Mouse (Mus musculus) limb, embryonic 10.5 days (tissue): ENCODE results near the gene Elf4. TPM values are rescaled to one million over a fixed set of nuclear protein-coding genes. Genes with fewer than 3 reads are reported as not detected.

Experiments used
- DNase-seq: peaks from one replicate; pipeline ENCODE4 v3.0.0-alpha.2; 2017; ENCODE audit warnings: low spot score
- H3K27ac ChIP-seq: fragments of 300-500 bp; sonication (generic); 2 replicates; pipeline ENCODE4 v1.5.1; 2016; ENCODE audit warnings: mild to moderate bottlenecking
- H3K27me3 ChIP-seq: fragments of 300-500 bp; sonication (generic); 2 replicates; pipeline ENCODE4 v1.6.1; 2016; ENCODE audit warnings: low read depth, mild to moderate bottlenecking; ENCODE audit not compliant: poor library complexity, severe bottlenecking
- H3K36me3 ChIP-seq: fragments of 300-500 bp; sonication (generic); 2 replicates; pipeline ENCODE4 v1.6.1; 2016; ENCODE audit warnings: mild to moderate bottlenecking, moderate library complexity
- H3K4me1 ChIP-seq: fragments of 300-500 bp; sonication (generic); 2 replicates; pipeline ENCODE4 v1.6.1; 2016
- H3K4me3 ChIP-seq: fragments of 300-500 bp; sonication (generic); 2 replicates; pipeline ENCODE4 v1.5.1; 2016; ENCODE audit warnings: mild to moderate bottlenecking, moderate library complexity
- H3K9me3 ChIP-seq: fragments of 300-500 bp; sonication (generic); replicated peaks from 2 replicates; pipeline ENCODE4 v1.6.1; 2016; ENCODE audit warnings: mild to moderate bottlenecking
- WGBS: fragments of 180-500 bp; shearing (Covaris S2); methylation state at CpG from one replicate; pipeline ENCODE4 v1.1.7; 2016; 5-methylcytosine and 5-hydroxymethylcytosine counted together
- polyA plus RNA-seq: library from polyadenylated mRNA; unstranded; fragments of >200 nt; fragmentation: Nextera tagmentation; extraction: Ambion mirVana; gene quantifications from 2 replicates; pipeline ENCODE4 v1.2.1, GENCODE M21; 2016

Gene Elf4
- polyA plus RNA-seq, 1 experiment from 2014 or later, result 1.9 TPM

GRCm38 (mm10) chrX:48432599-48433526 lies 30.1 kb downstream of the Elf4 start:
- Histone ChIP-seq H3K9me3 (no peaks in the 10 kb centered on the region), H3K4me3 (no peak overlapping the region), H3K36me3 (no peaks in the 10 kb centered on the region), H3K27ac (no peak overlapping the region), H3K4me1 (peaks cover 13% of the 10 kb centered on the region), H3K27me3 (peaks cover 12% of the 10 kb centered on the region; the same call in 1 of the 2 replicates)
- 65% methylated on average over 15 of the region's 15 CpGs for WGBS
- DNase-seq, result no peak

- Histone ChIP-seq H3K4me1 (peaks cover 19% of the 10 kb centered on the region), H3K9me3 (no peaks in the 10 kb centered on the region), H3K27ac (no peak overlapping the region), H3K4me3 (no peak overlapping the region), H3K36me3 (no peaks in the 10 kb centered on the region), H3K27me3 (peaks cover 12% of the 10 kb centered on the region; the same call in 1 of the 2 replicates)
- no peak for DNase-seq
- 30% methylated on average over 6 of the region's 6 CpGs for WGBS
These were observed 33.4 kb downstream of the Elf4 start for GRCm38 (mm10) chrX:48429538-48429937.

- no peak for DNase-seq
- Histone ChIP-seq H3K27me3 (peaks cover 12% of the 10 kb centered on the region; the same call in 1 of the 2 replicates), H3K27ac (no peak overlapping the region), H3K9me3 (no peaks in the 10 kb centered on the region), H3K4me3 (no peak overlapping the region), H3K36me3 (no peaks in the 10 kb centered on the region), H3K4me1 (peaks cover 20% of the 10 kb centered on the region)
These were observed 33.8 kb downstream of the Elf4 start for GRCm38 (mm10) chrX:48429100-48429499.

GRCm38 (mm10) chrX:48428642-48429041 lies 34.3 kb downstream of the Elf4 start:
- Histone ChIP-seq H3K4me3 (no peak overlapping the region), H3K27ac (no peak overlapping the region), H3K4me1 (peaks cover 19% of the 10 kb centered on the region), H3K27me3 (peaks cover 12% of the 10 kb centered on the region; the same call in 1 of the 2 replicates), H3K9me3 (no peaks in the 10 kb centered on the region), H3K36me3 (no peaks in the 10 kb centered on the region)
- no peak for DNase-seq
- 86% methylated on average over 8 of the region's 8 CpGs for WGBS

DNA sequence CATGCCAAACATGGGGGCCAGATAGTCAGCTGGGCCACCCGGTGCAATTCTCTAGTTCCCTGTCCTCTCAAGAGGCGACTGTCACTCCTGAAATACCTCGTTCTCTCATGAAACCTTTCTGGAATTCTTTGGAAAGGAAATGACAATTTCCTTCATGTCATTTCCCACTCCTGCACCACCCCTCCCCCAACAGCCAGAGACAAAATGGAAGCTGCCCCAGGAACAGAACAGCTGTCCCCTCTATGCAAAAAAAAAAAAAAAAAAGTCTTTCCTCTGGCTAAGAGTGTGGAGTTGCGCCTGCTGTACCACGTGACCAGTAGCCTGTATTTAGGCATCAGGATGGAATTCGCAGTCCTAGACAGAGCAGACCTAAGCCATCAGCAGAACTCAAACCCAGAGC lies 34.7 kb downstream of the Elf4 start:
- Histone ChIP-seq H3K36me3 (no peaks in the 10 kb centered on the region), H3K4me3 (no peak overlapping the region), H3K27ac (no peak overlapping the region), H3K4me1 (peaks cover 15% of the 10 kb centered on the region), H3K9me3 (no peaks in the 10 kb centered on the region), H3K27me3 (peaks cover 8% of the 10 kb centered on the region; the same call in 1 of the 2 replicates)
- no peak for DNase-seq
- 84% methylated on average over 6 of the region's 6 CpGs for WGBS

DNA sequence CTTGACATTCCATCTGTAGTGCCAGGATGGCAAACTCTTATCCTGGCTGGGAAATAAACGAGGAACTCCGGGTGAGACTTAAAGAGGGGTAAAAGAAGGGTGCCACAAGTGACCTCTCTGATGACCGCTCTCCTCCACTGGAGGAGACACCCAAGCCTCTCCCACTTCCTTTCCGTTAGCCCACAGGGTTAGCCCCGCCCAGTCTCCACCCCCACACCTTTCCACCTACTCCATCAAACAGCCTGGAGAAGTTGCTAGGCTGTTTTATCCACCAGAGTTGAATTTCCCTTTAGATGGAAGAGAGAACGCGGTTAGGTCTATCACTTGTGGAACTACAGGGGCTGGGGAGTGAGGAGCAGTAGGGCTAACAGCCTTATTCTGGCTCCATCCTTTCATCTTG lies 37.7 kb downstream of the Elf4 start:
- 0 out of 2 replicates have a peak, but pooled peaks cover 3% of the 10 kb centered on the region for H3K27me3 ChIP-seq
- no peaks in the 10 kb centered on the region for H3K9me3 ChIP-seq
- H3K27ac ChIP-seq, result no peak overlapping the region
- no peak for DNase-seq
- H3K4me1 ChIP-seq, result peaks cover 10% of the 10 kb centered on the region; the same call in 1 of the 2 replicates
- no peak overlapping the region for H3K4me3 ChIP-seq
- H3K36me3 ChIP-seq, result no peaks in the 10 kb centered on the region
- WGBS, result 58% methylated on average over 7 of the region's 7 CpGs

DNA sequence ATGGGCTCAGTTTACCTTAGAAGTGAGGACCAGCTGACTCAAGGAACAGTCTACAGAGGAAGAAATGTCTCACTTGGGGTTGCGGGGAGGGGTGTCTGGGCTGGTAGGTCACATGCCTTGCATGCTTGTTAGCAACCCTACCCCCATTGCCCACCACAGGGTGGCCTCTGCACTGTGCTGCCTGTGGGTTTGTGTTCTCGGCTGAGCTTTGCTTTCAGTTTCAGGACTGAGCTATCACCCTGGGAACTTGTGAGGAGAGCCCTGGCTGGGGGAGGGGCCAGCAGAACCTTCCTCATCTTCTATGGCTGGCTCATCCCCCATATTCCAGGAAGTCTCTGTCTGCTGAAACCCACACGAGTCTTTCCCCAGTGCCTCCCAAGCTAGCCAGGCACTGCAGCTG lies 38.3 kb downstream of the Elf4 start:
- H3K4me3 ChIP-seq, result no peak overlapping the region
- H3K36me3 ChIP-seq, result no peaks in the 10 kb centered on the region
- peaks cover 9% of the 10 kb centered on the region; the same call in 1 of the 2 replicates for H3K4me1 ChIP-seq
- H3K27me3 ChIP-seq, result 0 out of 2 replicates have a peak, but pooled peaks cover 3% of the 10 kb centered on the region
- H3K9me3 ChIP-seq, result no peaks in the 10 kb centered on the region
- no peak for DNase-seq
- no peak overlapping the region for H3K27ac ChIP-seq
- 42% methylated on average over 3 of the region's 3 CpGs for WGBS

- Histone ChIP-seq H3K36me3 (no peaks in the 10 kb centered on the region), H3K9me3 (no peaks in the 10 kb centered on the region), H3K27ac (no peak overlapping the region), H3K27me3 (0 out of 2 replicates have a peak, but pooled peaks cover 3% of the 10 kb centered on the region), H3K4me3 (no peak overlapping the region), H3K4me1 (peaks cover 7% of the 10 kb centered on the region; the same call in 1 of the 2 replicates)
- WGBS, result 94% methylated on average over 1 of the region's 1 CpGs
- DNase-seq, result no peak
These were observed 39.3 kb downstream of the Elf4 start for GRCm38 (mm10) chrX:48423671-48424070.

- DNase-seq, result peak; percentile 71
- 32% methylated on average over 4 of the region's 4 CpGs for WGBS
- 0 out of 2 replicates have a peak, but pooled peaks cover 3% of the 10 kb centered on the region for H3K27me3 ChIP-seq
- H3K36me3 ChIP-seq, result no peaks in the 10 kb centered on the region
- no peak overlapping the region for H3K4me3 ChIP-seq
- H3K4me1 ChIP-seq, result peaks cover 7% of the 10 kb centered on the region; the same call in 1 of the 2 replicates
- no peaks in the 10 kb centered on the region for H3K9me3 ChIP-seq
- H3K27ac ChIP-seq, result no peak overlapping the region
These were observed 39.9 kb downstream of the Elf4 start for GRCm38 (mm10) chrX:48422986-48423385.

DNA sequence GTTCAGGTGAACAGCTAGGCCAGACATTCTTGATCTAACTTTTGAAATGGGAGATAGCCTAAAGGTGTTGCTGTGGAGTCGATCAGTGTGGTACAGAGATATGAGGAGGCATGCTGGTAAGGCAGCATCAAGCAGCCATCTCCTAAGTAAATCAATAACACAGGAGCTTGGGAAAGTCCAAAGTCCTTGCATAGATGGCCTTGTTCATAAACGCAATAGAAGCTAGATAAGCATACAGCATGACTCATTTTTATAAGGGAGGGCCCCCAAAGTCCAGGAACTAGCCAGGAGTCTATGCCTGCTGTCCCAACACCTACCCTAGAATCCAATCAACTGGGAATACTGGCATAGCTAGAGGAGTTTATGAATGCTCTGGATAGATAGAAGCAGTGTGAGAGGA lies 44.5 kb downstream of the Elf4 start:
- WGBS, result 87% methylated on average over 2 of the region's 2 CpGs

GRCm38 (mm10) chrX:48414291-48414690 lies 48.6 kb downstream of the Elf4 start:
- Histone ChIP-seq H3K27me3 (0 out of 2 replicates have a peak, but pooled peaks cover 15% of the 10 kb centered on the region), H3K9me3 (no peaks in the 10 kb centered on the region), H3K4me1 (no peaks in the 10 kb centered on the region), H3K27ac (no peak overlapping the region), H3K36me3 (no peaks in the 10 kb centered on the region), H3K4me3 (no peak overlapping the region)
- WGBS, result 94% methylated on average over 5 of the region's 5 CpGs
- no peak for DNase-seq

More for the DNA sequence above, 44.5 kb downstream of the Elf4 start:
- Histone ChIP-seq H3K36me3 (no peaks in the 10 kb centered on the region), H3K4me3 (no peak overlapping the region), H3K4me1 (no peaks in the 10 kb centered on the region), H3K9me3 (no peaks in the 10 kb centered on the region), H3K27me3 (0 out of 2 replicates have a peak, but pooled peaks cover 3% of the 10 kb centered on the region), H3K27ac (no peak overlapping the region)
- DNase-seq, result no peak

DNA sequence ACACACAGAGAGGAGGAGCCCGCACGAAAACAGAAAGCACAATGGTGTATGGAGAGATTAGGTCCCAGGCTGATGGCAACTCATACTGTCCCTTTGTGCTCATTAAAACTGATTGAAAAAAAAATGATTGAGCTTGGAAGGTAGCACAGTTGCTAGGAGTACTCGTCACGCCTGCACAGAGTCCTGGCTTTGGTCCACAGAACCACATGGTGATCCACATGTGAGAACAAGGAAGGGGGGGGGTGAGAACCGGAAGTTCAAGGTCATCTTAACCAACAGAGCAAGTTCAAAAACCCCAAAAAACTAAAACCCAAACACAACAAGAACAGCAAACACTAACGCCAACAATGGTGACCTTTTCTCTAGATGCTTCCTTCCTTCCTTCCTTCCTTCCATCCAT lies 50.3 kb downstream of the Elf4 start:
- no peak for DNase-seq
- Histone ChIP-seq H3K4me1 (no peaks in the 10 kb centered on the region), H3K27ac (no peak overlapping the region), H3K27me3 (0 out of 2 replicates have a peak, but pooled peaks cover 15% of the 10 kb centered on the region), H3K4me3 (no peak overlapping the region), H3K9me3 (no peaks in the 10 kb centered on the region), H3K36me3 (no peaks in the 10 kb centered on the region)
- WGBS, result 88% methylated on average over 6 of the region's 6 CpGs

DNA sequence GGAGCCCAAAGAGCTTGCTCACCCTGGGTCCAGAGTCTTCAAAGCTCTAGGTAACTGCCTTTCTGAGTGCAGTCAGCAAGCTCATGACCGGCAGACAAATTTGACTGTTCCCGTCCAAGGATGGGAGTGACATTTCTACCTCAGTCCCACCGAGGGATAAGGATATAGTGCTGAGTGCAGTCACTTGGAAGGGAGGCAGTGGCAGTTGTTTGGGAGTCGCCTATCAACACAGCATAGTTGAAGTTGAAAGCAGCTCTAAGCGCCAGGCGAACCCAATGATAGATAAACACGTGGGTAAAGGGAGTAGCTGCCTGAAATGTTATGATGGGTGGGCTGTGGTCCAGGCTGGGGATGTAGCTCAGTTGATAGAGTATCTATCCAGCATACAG lies 52.5 kb downstream of the Elf4 start:
- peak overlapping the region; percentile 52 for H3K4me3 ChIP-seq
- 25% methylated on average over 7 of the region's 7 CpGs for WGBS
- peaks cover 3% of the 10 kb centered on the region; the same call in 1 of the 2 replicates for H3K4me1 ChIP-seq
- peaks cover 17% of the 10 kb centered on the region for H3K36me3 ChIP-seq
- no peak overlapping the region for H3K27ac ChIP-seq
- 0 out of 2 replicates have a peak, but pooled peaks cover 15% of the 10 kb centered on the region for H3K27me3 ChIP-seq
- H3K9me3 ChIP-seq, result no peaks in the 10 kb centered on the region
- DNase-seq, result no peak
